Comparison of ENCODE assay signal across 8 mouse cellular contexts in the genomic region with DNA sequence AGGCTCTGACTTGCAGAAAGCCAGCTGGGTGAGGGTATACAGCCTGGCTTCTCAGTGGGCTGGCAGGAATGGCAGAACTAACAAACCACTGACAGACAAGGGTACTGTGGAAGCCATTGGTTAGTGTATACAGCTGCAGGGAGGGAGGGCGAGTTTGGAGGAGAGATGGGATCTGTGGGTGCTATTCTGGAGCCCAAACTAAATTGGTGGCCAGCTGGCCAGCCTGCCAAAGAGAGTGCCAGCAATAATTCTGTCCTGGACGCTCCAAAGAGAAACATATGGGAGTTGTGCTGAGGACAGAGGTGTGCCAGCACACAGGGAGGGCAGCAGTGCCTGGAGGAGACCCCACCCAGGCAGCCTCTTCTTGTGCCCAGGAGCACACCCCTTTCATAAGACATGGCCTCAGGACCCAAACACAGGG. TPM values are rescaled to one million over a fixed set of nuclear protein-coding genes. Genes with fewer than 3 reads are reported as not detected.
DNase-seq lines count a peak whose midpoint lies in the region; ATAC-seq lines count a peak whose summit lies in the region.

No protein-coding gene starts in this region.

- H3K9me3 ChIP-seq in limb, embryonic 12.5 days = no peaks in the 10 kb centered on the region
- H3K9me3 ChIP-seq in stomach, embryonic 15.5 days = no peaks in the 10 kb centered on the region

- no peaks in the 10 kb centered on the region for H3K36me3 ChIP-seq in limb, embryonic 12.5 days
- H3K36me3 ChIP-seq in stomach, embryonic 15.5 days = no peaks in the 10 kb centered on the region

- H3K27ac ChIP-seq in limb, embryonic 12.5 days = peak overlapping the region; percentile 67; the same call in 1 of the 2 replicates
- peak overlapping the region; percentile 87 for H3K27ac ChIP-seq in stomach, embryonic 15.5 days

- WGBS in limb, embryonic 12.5 days = 77% methylated on average over 2 of the region's 2 CpGs
- 65% methylated on average over 2 of the region's 2 CpGs for WGBS in stomach, embryonic 15.5 days

- ATAC-seq in limb, embryonic 12.5 days (ENCODE audit: insufficient number of reproducible peaks, insufficient read depth, low FRiP score, low TSS enrichment, low read depth) = no peak
- 0 out of 2 replicates have a peak, but pooled peaks have one; percentile 7 for ATAC-seq in stomach, embryonic 15.5 days (ENCODE audit: insufficient read depth, low FRiP score, low read depth)

- 0 out of 2 replicates have a peak overlapping the region, but pooled peaks have one; percentile 19 for H3K4me2 ChIP-seq in limb, embryonic 12.5 days
- peak overlapping the region; percentile 32 for H3K4me2 ChIP-seq in stomach, embryonic 15.5 days

- H3K4me1 ChIP-seq in limb, embryonic 12.5 days (replicated peaks) = peaks cover 11% of the 10 kb centered on the region
- H3K4me1 ChIP-seq in stomach, embryonic 15.5 days = peaks cover 14% of the 10 kb centered on the region

- DNase-seq in cerebellum, postnatal 25 days = peak; percentile 26 to 34
- no peak for DNase-seq in cerebellum, adult 8-10 months
- peak; percentile 16 for DNase-seq in lung, postnatal 10 days
- no peak for DNase-seq in lung, postnatal 25 days (ENCODE audit: low spot score)
- DNase-seq in spleen, adult 12 weeks (ENCODE audit: low spot score) = no peak
- DNase-seq in adrenal gland, postnatal 14 days = no peak

- H3K4me3 ChIP-seq in limb, embryonic 12.5 days (replicated peaks) = 0 out of 2 replicates have a peak overlapping the region, but pooled peaks have one; percentile 7
- H3K4me3 ChIP-seq in stomach, embryonic 15.5 days (replicated peaks) = no peak overlapping the region

- peak overlapping the region; percentile 44; the same call in 1 of the 2 replicates for H3K9ac ChIP-seq in limb, embryonic 12.5 days (replicated peaks)
- H3K9ac ChIP-seq in stomach, embryonic 15.5 days = no peak overlapping the region

- no peaks in the 10 kb centered on the region for H3K27me3 ChIP-seq in limb, embryonic 12.5 days
- no peaks in the 10 kb centered on the region for H3K27me3 ChIP-seq in stomach, embryonic 15.5 days (replicated peaks)

RNA-seq across cellular contexts. Expression of gene 2510009E07Rik, which starts 50.8 kb away (rescaled TPM):
- 16.6 and 17.6 TPM in 2 replicates for polyA plus RNA-seq in limb, embryonic 12.5 days (2016; fragmentation: Nextera tagmentation; extraction: Ambion mirVana)
- 19.5 TPM in 2 replicates for polyA plus RNA-seq in stomach, embryonic 15.5 days (2015; fragmentation: Nextera tagmentation; extraction: Ambion mirVana)
- total RNA-seq in adrenal gland, postnatal 14 days (2021) = 16.7 and 17.5 TPM in 2 replicates

Comparison
In these comparisons a context has a peak if more than half of its experiments do, and no peak if none do; other contexts are left out.
1. DNase-seq: peak in cerebellum, postnatal 25 days (2 of 2) and lung, postnatal 10 days (single experiment); none in cerebellum, adult 8-10 months (single experiment), lung, postnatal 25 days (single experiment), spleen, adult 12 weeks (single experiment) and adrenal gland, postnatal 14 days (single experiment).